Mouse (Mus musculus) spleen, adult 2 months (tissue): ENCODE measurements around the gene Hist1h2bg.

Experiments
- CTCF ChIP-seq: fragments of 200-500 bp; IDR thresholded peaks from 2 replicates; pipeline ENCODE4 v1.5.1; 2011; ENCODE audit warnings: mild to moderate bottlenecking, inconsistent platforms; ENCODE audit not compliant: insufficient read depth, insufficient read length, insufficient replicate concordance; ENCODE audit errors: extremely low read depth
- POLR2A ChIP-seq: fragments of 200-500 bp; IDR thresholded peaks from 2 replicates; pipeline ENCODE4 v1.6.1; 2011; ENCODE audit warnings: low read depth, low read length, inconsistent platforms

GRCm38 (mm10) chr13:23609844-23610243 is 38.6 kb downstream of the Hist1h2bg start:
- TF ChIP-seq POLR2A (no peak), CTCF (no peak)
